Mouse (Mus musculus) hindbrain, postnatal 0 days (tissue): Measurements from ENCODE around the gene Sh3bp2. TPM values are rescaled to one million over a fixed set of nuclear protein-coding genes. Genes with fewer than 3 reads are reported as not detected.
"Not testable (repeated sequence)": the region's sequence is repeated elsewhere in the genome, so short reads cannot be mapped to it uniquely, and the experiment has no call there.

ENCODE experiments used
- ATAC-seq: fragments of 200-750 bp; cut with Nextera tagmentation; 2 replicates; pipeline ENCODE4 v1.8.0; 2017; ENCODE audit warnings: mild to moderate bottlenecking, moderate TSS enrichment, moderate library complexity
- DNase-seq: peaks from one replicate; pipeline ENCODE4 v3.0.0-alpha.2; 2015; ENCODE audit warnings: low spot score
- H3K27ac ChIP-seq: fragments of 300-500 bp; sonication (generic); 2 replicates; pipeline ENCODE4 v1.5.1; 2014; ENCODE audit warnings: mild to moderate bottlenecking
- H3K27me3 ChIP-seq: fragments of 300-500 bp; sonication (generic); 2 replicates; pipeline ENCODE4 v1.6.1; 2014; ENCODE audit warnings: low read length, mixed read lengths; ENCODE audit not compliant: insufficient read depth
- H3K36me3 ChIP-seq: fragments of 300-500 bp; sonication (generic); 2 replicates; pipeline ENCODE4 v1.6.1; 2014; ENCODE audit warnings: low read length, mixed read lengths; ENCODE audit not compliant: insufficient read depth
- H3K4me1 ChIP-seq: fragments of 300-500 bp; sonication (generic); 2 replicates; pipeline ENCODE4 v1.6.1; 2014; ENCODE audit warnings: antibody characterized with exemption, low read length, mixed read lengths; ENCODE audit not compliant: insufficient read depth
- H3K4me2 ChIP-seq: fragments of 300-500 bp; sonication (generic); 2 replicates; pipeline ENCODE4 v1.6.1; 2014; ENCODE audit warnings: low read depth, mild to moderate bottlenecking, low read length, moderate library complexity, mixed read lengths
- H3K4me3 ChIP-seq: fragments of 300-500 bp; sonication (generic); 2 replicates; pipeline ENCODE4 v1.5.1; 2014; ENCODE audit warnings: low read length
- H3K9ac ChIP-seq: fragments of 300-500 bp; sonication (generic); replicated peaks from 2 replicates; pipeline ENCODE4 v1.6.1; 2014; ENCODE audit warnings: mild to moderate bottlenecking, low read length, moderate library complexity, mixed read lengths
- H3K9me3 ChIP-seq: fragments of 300-500 bp; sonication (generic); 2 replicates; pipeline ENCODE4 v1.6.1; 2016; ENCODE audit warnings: low read length, mixed read lengths
- CTCF ChIP-seq: IDR thresholded peaks from 2 replicates; pipeline ENCODE4 v1.5.1; 2016; ENCODE audit warnings: antibody characterized with exemption, control low read depth, low read depth
- WGBS: fragments of 180-500 bp; shearing (Covaris S2); extraction: QIAGEN DNeasy Blood & Tissue Kit; methylation state at CpG from one replicate; pipeline ENCODE4 v1.1.7; 2014; 5-methylcytosine and 5-hydroxymethylcytosine counted together
- polyA plus RNA-seq: library from polyadenylated mRNA; unstranded; fragments of >200 nt; fragmentation: Nextera tagmentation; extraction: Ambion mirVana; gene quantifications from 2 replicates; pipeline ENCODE4 v1.2.1, GENCODE M21; 2015
- total RNA-seq: library from RNA; depleted of rRNA; stranded (reverse); fragments of >200 nt; gene quantifications from 2 replicates; pipeline ENCODE4 v1.2.3, GENCODE M21; 2014

Sh3bp2 gene
- total and polyA plus RNA-seq, 2 experiments from 2014 or later: 14.1 to 29.8 TPM

DNA sequence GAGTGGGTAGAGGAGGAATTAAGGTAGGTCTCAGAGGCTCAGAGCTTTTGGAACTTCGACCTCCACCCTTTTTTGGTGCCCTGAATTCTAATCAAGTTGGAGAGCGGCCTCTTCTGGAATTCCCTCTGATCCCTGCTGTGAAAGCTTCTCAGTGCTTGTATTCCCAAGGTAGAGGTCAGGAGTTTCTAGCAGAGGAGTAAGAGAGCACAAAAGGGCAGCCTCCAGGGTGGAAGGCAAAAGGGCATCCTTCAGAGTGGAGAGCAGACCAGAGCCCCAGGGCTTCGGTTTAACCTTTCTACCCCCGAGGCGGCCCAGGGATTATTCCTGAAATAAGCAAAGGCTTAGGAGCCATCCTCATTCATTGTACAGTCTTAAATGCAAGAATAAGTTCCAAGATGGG, 64.4 kb downstream of the Sh3bp2 start:
- H3K27ac ChIP-seq: no peak overlapping the region
- ATAC-seq (no peak), DNase-seq (no peak)
- H3K9ac ChIP-seq: no peak overlapping the region
- no peak overlapping the region for H3K4me3 ChIP-seq
- H3K4me2 ChIP-seq: no peak overlapping the region
- no peaks in the 10 kb centered on the region for H3K27me3 ChIP-seq
- no peak for TF ChIP-seq CTCF
- no peaks in the 10 kb centered on the region for H3K9me3 ChIP-seq
- H3K4me1 ChIP-seq: no peaks in the 10 kb centered on the region
- 13% methylated on average over 5 of the region's 5 CpGs for WGBS
- no peaks in the 10 kb centered on the region for H3K36me3 ChIP-seq

GRCm38 (mm10) chr5:34590702-34591101, 65.1 kb downstream of the Sh3bp2 start:
- TF ChIP-seq CTCF: no peak
- Histone ChIP-seq H3K36me3 (no peaks in the 10 kb centered on the region), H3K4me3 (no peak overlapping the region), H3K27me3 (no peaks in the 10 kb centered on the region), H3K9ac (no peak overlapping the region), H3K4me1 (no peaks in the 10 kb centered on the region), H3K27ac (no peak overlapping the region), H3K9me3 (no peaks in the 10 kb centered on the region), H3K4me2 (no peak overlapping the region)
- WGBS: 29% methylated on average over 4 of the region's 4 CpGs
- ATAC-seq (no peak), DNase-seq (no peak)

DNA sequence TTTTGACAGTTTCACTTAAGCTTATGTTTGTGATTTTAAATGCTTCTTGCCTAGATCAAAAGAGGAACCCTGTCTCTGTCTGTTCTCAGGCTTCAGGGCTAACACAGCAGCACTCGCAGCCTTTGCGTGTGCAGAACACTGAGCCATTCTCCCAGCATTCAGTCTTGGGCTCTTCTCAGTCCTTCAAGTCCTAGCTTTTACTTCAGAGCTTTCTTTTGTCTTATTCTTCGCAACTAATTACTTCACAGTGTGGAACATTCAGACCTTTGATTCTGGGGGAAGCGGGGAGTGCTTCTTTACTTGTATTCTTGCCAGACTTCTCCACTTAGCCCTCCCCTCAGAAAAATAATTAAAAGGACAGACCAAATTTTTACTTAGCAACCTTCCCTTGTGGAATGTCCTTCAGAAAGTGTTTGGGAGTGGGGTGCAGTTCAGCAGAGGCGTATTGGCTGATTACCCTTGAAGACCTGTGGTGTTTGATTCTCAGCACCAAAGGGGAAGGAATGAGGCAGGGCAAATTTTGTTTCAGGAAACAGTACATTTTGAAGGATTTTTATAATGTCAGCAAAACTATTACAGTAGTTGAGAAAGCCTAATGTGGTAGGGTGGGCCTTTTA, 65.9 kb downstream of the Sh3bp2 start:
- Histone ChIP-seq H3K27me3 (no peaks in the 10 kb centered on the region), H3K9me3 (no peaks in the 10 kb centered on the region), H3K4me2 (no peak overlapping the region), H3K4me3 (no peak overlapping the region), H3K27ac (peak overlapping the region; percentile 16; the same call in 1 of the 2 replicates), H3K4me1 (no peaks in the 10 kb centered on the region), H3K9ac (no peak overlapping the region), H3K36me3 (no peaks in the 10 kb centered on the region)
- TF ChIP-seq CTCF: no peak
- DNase-seq (peak; percentile 28), ATAC-seq (peak; percentile 56; the same call in 1 of the 2 replicates)
- 22% methylated on average over 5 of the region's 5 CpGs for WGBS

GRCm38 (mm10) chr5:34592224-34592623, 66.6 kb downstream of the Sh3bp2 start:
- 74% methylated on average over 5 of the region's 5 CpGs for WGBS
- H3K4me2 ChIP-seq, H3K27me3 ChIP-seq: not testable (repeated sequence)

GRCm38 (mm10) chr5:34592666-34593065, 67.0 kb downstream of the Sh3bp2 start:
- no peak overlapping the region for H3K9ac ChIP-seq
- 92% methylated on average over 6 of the region's 6 CpGs for WGBS
- no peaks in the 10 kb centered on the region for H3K36me3 ChIP-seq
- no peaks in the 10 kb centered on the region for H3K27me3 ChIP-seq
- no peak for TF ChIP-seq CTCF
- H3K4me1 ChIP-seq: no peaks in the 10 kb centered on the region
- no peak for ATAC-seq
- H3K4me2 ChIP-seq: no peak overlapping the region
- DNase-seq: no peak
- no peak overlapping the region for H3K4me3 ChIP-seq
- H3K27ac ChIP-seq: no peak overlapping the region
- H3K9me3 ChIP-seq: no peaks in the 10 kb centered on the region

More at GRCm38 (mm10) chr5:34592224-34592623, 66.6 kb downstream of the Sh3bp2 start:
- H3K9me3 ChIP-seq, H3K27ac ChIP-seq, DNase-seq, H3K9ac ChIP-seq, H3K36me3 ChIP-seq, H3K4me1 ChIP-seq, ATAC-seq, H3K4me3 ChIP-seq: not testable (repeated sequence)

- WGBS: 95% methylated on average over 9 of the region's 9 CpGs
- no peak overlapping the region for H3K9ac ChIP-seq
- TF ChIP-seq CTCF: no peak
- ATAC-seq (no peak), DNase-seq (no peak)
- H3K36me3 ChIP-seq: peaks cover 3% of the 10 kb centered on the region; the same call in 1 of the 2 replicates
- no peak overlapping the region for H3K4me2 ChIP-seq
- no peaks in the 10 kb centered on the region for H3K9me3 ChIP-seq
- H3K4me1 ChIP-seq: no peaks in the 10 kb centered on the region
- no peak overlapping the region for H3K27ac ChIP-seq
- no peaks in the 10 kb centered on the region for H3K27me3 ChIP-seq
- H3K4me3 ChIP-seq: no peak overlapping the region
These were observed 67.6 kb downstream of the Sh3bp2 start for GRCm38 (mm10) chr5:34593202-34593727.

DNA sequence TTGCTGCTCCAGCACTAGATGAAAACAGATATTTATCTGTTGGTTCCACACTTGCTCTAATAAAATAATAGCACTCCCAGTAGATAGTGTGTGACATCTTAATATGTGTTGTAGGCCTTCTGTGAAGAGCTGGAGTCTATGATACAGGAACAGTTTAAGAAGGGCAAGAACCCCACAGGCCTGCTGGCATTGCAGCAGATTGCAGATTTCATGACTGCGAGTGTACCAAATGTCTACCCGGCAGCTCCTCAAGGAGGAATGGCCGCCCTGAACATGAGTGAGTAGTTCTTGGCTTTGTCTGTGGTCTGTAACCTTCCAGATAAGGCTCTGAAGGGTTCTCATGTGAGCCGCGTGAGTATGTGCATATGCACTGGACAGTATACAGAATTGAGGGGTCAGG, 78.9 kb downstream of the Sh3bp2 start:
- H3K4me2 ChIP-seq: no peak overlapping the region
- no peak for ATAC-seq
- H3K36me3 ChIP-seq: peaks cover 35% of the 10 kb centered on the region
- no peak overlapping the region for H3K4me3 ChIP-seq
- H3K9me3 ChIP-seq: no peaks in the 10 kb centered on the region
- no peaks in the 10 kb centered on the region for H3K4me1 ChIP-seq
- H3K27ac ChIP-seq: no peak overlapping the region
- 92% methylated on average over 5 of the region's 5 CpGs for WGBS
- no peak for DNase-seq
- H3K9ac ChIP-seq: no peak overlapping the region
- H3K27me3 ChIP-seq: no peaks in the 10 kb centered on the region
- TF ChIP-seq CTCF: no peak
